Mouse (Mus musculus): ENCODE measurements around the gene Wdr5.

Wdr5 gene

GRCm38 (mm10) chr2:27554308-27554707 lies 39.4 kb downstream of the Wdr5 start:
- peak; percentile 54 for DNase-seq

DNA sequence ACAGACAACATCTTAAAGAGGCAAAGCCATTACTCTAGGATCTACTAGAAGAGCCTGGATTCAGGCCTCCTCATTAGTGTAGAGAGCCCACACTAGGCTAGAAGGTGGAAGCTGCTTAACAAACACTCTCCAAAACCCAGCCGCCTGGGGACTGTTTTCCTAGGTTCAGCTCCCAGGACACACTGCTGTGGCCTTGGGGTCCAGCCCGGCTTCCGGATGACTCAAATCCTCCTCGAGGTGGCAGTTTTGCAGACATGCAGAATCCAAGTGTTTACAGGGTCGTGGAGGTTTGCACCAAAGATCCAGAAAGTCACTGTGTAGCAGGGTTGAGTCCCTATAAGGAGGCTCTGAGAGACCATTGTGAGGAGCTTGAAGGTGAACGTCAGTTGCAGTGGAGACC lies 42.0 kb downstream of the Wdr5 start:
- no peak for DNase-seq

- DNase-seq, result peak; percentile 60
Observed at GRCm38 (mm10) chr2:27560708-27561123, 45.8 kb downstream of the Wdr5 start.

GRCm38 (mm10) chr2:27561159-27561558 lies 46.2 kb downstream of the Wdr5 start:
- DNase-seq, result no peak

GRCm38 (mm10) chr2:27561829-27562228 lies 46.9 kb downstream of the Wdr5 start:
- DNase-seq, result no peak

DNA sequence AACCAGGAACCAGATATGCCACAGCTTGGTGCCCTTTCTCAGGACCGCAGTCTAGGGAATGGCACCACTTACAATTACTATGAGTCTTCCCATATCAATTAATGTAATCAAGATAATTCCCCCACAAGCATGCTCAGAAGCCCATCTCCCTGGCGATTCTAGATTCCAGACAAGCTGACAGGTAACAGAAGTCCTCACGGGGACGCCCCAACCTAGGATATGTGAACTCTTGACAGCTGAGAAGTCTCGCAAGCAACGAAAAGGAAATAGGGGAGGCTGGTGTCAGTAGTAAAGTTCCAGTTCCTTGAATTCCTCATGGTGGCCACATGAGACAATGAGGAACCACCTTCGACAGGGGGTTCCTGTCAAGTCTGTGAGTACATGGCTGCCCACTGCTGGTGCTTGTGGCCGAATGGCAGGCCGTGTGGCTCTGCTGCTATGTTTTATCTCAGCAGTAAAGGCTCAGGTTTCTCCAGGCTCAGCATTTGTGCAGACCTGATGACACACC lies 48.7 kb downstream of the Wdr5 start:
- DNase-seq, result no peak

GRCm38 (mm10) chr2:27564694-27565093 lies 49.7 kb downstream of the Wdr5 start:
- DNase-seq, result no peak

DNA sequence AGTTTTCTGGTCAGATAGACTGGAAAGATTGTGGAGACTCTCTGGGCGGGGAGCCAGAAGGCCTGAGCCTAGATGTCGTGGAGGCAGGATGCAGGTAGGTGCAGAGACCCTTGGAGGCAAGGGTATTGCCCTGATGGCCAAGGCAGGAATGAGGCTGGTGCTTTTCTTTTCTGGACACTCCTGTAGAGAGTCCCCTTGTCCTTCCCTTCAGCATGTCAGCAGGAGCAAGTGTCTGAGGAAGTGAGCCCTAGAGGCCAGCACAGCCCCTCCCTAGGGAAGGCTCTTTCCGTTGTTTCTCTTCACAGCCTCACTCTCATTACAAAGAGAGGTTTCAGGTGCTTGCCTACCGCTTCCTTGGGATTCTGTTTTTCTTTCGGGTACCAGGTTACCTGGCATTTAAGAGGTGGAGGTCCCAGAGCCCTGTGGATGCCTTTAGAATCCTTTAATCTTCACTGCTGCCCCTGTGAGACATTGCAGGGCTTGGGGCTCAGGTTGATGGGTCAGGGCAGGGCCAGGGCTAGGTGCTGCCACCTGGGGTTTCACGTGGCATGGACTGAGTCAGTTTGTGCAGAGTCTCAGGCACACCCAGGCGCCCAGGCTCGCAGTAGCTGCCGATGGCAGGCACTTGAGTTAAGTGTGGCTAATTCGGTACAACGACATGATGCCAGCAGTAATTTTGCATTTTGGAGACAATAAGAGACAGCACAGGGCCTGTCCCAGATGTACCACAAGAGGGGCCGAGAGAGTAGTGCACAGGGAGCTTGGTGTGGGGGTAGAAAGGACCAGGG lies 50.6 kb downstream of the Wdr5 start:
- DNase-seq, result no peak

DNA sequence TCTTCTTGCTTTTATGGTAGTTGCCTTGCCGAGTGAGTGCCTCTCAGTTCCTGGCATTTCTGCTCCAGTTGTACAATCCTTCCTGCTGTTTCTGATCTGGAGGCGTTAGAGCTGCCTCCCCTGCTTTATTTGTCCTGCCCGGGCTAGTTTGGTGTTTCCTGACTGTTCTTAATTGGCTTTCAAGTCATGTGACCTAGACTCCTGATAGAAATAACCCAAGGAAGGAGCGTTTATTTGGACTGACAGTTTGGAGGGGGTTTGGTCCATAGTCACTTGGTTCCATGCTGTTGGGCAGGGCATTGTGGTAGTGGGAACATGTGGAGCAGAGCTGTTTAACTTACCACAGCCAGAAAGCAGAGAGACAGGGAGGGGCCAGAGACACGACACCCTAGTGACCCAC lies 55.9 kb downstream of the Wdr5 start:
- no peak for DNase-seq

- peak; percentile 46 for DNase-seq
Observed at GRCm38 (mm10) chr2:27572261-27572793, 57.4 kb downstream of the Wdr5 start.

GRCm38 (mm10) chr2:27572928-27573627 lies 58.1 kb downstream of the Wdr5 start:
- peak; percentile 49 for DNase-seq

DNA sequence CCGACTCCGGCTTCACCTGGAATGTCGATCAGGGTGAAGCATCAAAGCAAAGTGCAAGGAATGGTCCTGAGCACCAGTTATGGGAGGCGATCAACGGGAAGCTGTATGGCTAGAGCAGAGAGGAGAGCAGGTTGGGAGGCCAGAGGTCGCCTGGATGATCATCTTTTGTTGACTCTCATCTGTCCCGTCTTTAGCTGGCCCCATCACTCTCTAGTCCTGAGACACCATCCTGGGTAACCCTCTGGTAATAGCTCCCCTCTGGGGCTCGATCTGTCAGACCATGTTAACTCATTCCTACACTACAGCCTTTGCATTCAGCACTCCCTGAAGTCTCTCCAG lies 58.6 kb downstream of the Wdr5 start:
- no peak for DNase-seq

DNA sequence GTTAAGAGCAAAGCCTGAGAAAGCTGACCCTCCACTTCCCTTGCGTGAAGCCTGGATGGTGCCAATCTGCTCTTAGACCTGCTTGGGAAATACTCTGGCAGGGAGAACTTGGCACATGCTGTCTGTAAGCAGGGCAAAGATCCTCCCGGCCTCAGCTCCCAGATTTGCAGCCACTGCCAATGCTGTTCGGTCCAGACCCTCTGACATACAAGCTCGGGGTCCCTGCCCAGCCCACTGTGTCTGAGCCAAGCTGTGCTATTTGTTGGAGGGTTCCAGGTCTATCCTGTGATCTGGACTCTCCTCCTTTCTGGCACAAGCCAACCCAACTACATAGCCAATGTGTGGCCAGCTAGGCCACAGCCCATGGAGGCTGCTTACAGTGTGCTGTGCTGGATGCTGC lies 61.5 kb downstream of the Wdr5 start:
- DNase-seq, result peak; percentile 56

DNA sequence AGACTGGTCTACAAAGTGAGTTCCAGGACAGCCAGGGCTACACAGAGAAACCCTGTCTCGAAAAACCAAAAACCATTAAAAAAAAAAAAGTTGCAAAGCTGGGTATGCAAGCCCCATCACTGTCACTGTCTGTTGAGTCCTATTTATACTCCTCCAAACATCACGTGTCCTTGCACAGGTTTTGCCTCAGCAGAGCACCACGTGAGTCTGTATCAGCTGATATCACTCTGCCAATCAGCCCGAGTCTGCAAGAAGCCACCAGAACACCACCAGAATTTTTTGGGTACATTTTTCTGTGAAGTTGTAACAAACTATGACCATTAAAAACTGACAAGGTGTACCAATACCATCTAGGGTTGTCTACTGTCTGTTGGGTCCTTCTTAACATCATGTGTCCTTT lies 63.6 kb downstream of the Wdr5 start:
- DNase-seq, result no peak

DNA sequence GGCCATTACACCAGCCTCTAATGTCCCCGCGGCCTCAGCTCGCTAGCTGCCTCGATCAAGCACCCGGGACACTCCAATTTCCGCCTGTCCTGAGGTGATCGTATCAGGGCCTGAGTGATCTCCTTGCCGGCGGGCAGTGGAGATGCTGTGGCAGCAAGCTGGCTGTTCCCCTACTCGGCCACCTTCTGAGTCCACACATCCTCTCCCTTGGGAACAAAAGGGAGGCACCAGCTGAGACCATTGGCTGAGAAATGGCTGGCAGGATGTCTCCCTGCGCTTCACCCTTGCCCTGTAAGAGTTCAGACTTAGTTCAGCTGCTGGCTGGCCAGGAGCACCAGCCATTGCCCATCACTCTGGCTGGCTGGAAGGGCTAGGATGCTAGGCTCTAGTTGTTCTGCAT lies 67.2 kb downstream of the Wdr5 start:
- DNase-seq, result no peak

DNA sequence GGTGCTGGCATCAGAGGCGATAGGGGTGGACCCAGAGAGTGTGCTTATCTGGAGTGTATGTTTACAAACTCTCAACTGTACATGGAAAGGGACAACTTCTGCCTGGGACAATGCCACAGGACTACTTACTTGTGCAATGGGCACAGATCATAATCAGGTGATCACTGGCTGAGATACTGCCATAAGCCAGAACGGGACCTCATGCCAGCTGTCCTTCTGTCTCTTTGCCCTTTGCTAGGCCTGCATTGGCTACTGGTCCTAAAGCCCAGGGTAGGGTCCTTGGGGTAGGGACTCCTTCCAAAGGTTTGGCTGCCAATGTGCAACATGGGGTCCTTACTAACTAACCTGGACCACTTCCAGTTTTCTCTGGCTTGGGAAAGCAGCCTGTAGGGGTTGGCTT lies 68.1 kb downstream of the Wdr5 start:
- no peak for DNase-seq

DNA sequence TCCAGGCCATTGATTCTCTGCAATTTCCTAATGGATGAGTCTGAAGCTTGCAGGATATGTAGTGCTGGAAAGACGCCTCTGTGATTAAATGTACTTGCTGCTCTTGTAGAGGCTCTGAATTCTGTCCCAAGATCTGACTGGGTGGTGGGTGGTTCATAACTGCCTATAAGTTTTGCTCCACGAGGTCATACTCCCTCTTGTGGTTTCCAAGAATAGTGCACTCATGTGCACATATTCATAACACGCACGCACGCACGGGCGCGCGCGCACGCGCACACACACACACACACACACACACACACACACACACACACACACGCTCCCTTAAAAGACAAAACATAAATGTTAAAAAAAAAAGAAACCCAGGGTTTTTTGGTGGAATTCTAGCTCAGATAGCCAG lies 69.6 kb downstream of the Wdr5 start:
- no peak for DNase-seq

Measured in kidney, adult 18-20 months (tissue).